8 mouse cellular contexts compared by ENCODE assay signal in genomic region chr3:126596491-126597160, GRCm38 (mm10). TPM values are rescaled to one million over a fixed set of nuclear protein-coding genes. Genes with fewer than 3 reads are reported as not detected.
A peak's percentile ranks its signal among the peaks of the same experiment; 100 is the strongest.
DNase-seq lines count a peak whose midpoint lies in the region; ATAC-seq and TF ChIP-seq lines count a peak whose summit lies in the region.

No protein-coding gene starts in this region.

- WGBS in forebrain, embryonic 14.5 days = 1% methylated on average over 55 of the region's 69 CpGs
- WGBS in neural tube, embryonic 14.5 days = under 1% methylated on average over 57 of the region's 69 CpGs

- peak; percentile 93 for ATAC-seq in forebrain, embryonic 14.5 days
- peak; percentile 90 for ATAC-seq in neural tube, embryonic 14.5 days (ENCODE audit: low read depth)

- peak overlapping the region; percentile 92 for H3K27ac ChIP-seq in forebrain, embryonic 14.5 days (ENCODE audit: low read depth, low read length)
- peak overlapping the region; percentile 95 for H3K27ac ChIP-seq in neural tube, embryonic 14.5 days (ENCODE audit: low read depth, low read length)
- H3K27ac ChIP-seq in testis, adult 2 months (ENCODE audit: control insufficient read depth, insufficient read depth, low read depth, low read length) = peak overlapping the region; percentile 91

- DNase-seq in c-Kit-positive CD71-positive TER-119-positive erythroid progenitor cells, embryonic 14.5 days (ENCODE audit: low spot score) = peak; percentile 23
- DNase-seq in forebrain, embryonic 14.5 days (ENCODE audit: low spot score) = peak; percentile 91
- DNase-seq in heart, postnatal 25 days (ENCODE audit: low spot score) = peak; percentile 80
- DNase-seq in layer of hippocampus, adult 18-20 months (ENCODE audit: low spot score in 2 of 2) = peak; percentile 64 to 75
- DNase-seq in lung, adult 18-20 months = peak; percentile 90 to 92

- H3K9ac ChIP-seq in forebrain, embryonic 14.5 days (ENCODE audit: low read length) = peak overlapping the region; percentile 84
- H3K9ac ChIP-seq in neural tube, embryonic 14.5 days (replicated peaks; ENCODE audit: low read depth, low read length) = peak overlapping the region; percentile 82

- H3K36me3 ChIP-seq in E14TG2a.4 (ENCODE audit: insufficient read depth, low read length) = no peaks in the 10 kb centered on the region
- H3K36me3 ChIP-seq in forebrain, embryonic 14.5 days (ENCODE audit: control insufficient read depth, insufficient read depth, low read length) = no peaks in the 10 kb centered on the region
- no peaks in the 10 kb centered on the region for H3K36me3 ChIP-seq in neural tube, embryonic 14.5 days (ENCODE audit: control insufficient read depth, insufficient read depth, low read length)
- H3K36me3 ChIP-seq in testis, adult 2 months (ENCODE audit: control insufficient read depth, insufficient read depth, low read length) = no peaks in the 10 kb centered on the region

- peak overlapping the region; percentile 89 for H3K4me2 ChIP-seq in forebrain, embryonic 14.5 days (ENCODE audit: low read length)
- H3K4me2 ChIP-seq in neural tube, embryonic 14.5 days (ENCODE audit: low read depth, low read length) = peak overlapping the region; percentile 79

- peak overlapping the region; percentile 89 for H3K4me3 ChIP-seq in E14TG2a.4 (replicated peaks; ENCODE audit: low read length)
- H3K4me3 ChIP-seq in forebrain, embryonic 14.5 days (ENCODE audit: low read depth, low read length) = peak overlapping the region; percentile 79
- peak overlapping the region; percentile 69 for H3K4me3 ChIP-seq in neural tube, embryonic 14.5 days (ENCODE audit: low read depth, low read length)
- peak overlapping the region; percentile 85 for H3K4me3 ChIP-seq in testis, adult 2 months (ENCODE audit: control insufficient read depth, low read depth, low read length)

- peaks cover 18% of the 10 kb centered on the region for H3K27me3 ChIP-seq in E14TG2a.4 (ENCODE audit: insufficient read depth, low read length)
- H3K27me3 ChIP-seq in forebrain, embryonic 14.5 days (replicated peaks; ENCODE audit: control insufficient read depth, insufficient read depth, low read length) = no peaks in the 10 kb centered on the region
- H3K27me3 ChIP-seq in neural tube, embryonic 14.5 days (ENCODE audit: control insufficient read depth, insufficient read depth, low read length) = no peaks in the 10 kb centered on the region
- no peaks in the 10 kb centered on the region for H3K27me3 ChIP-seq in testis, adult 2 months (ENCODE audit: control insufficient read depth, insufficient read depth, low read length)

- intact Hi-C loops in heart, postnatal 25 days (cut with DNase I) = loop anchor here (1.0 to 5.0 kb wide), 4 partner anchors 36 to 175 kb away; no protein-coding TSS in a partner anchor

- H3K4me1 ChIP-seq in E14TG2a.4 (replicated peaks; ENCODE audit: low read depth, low read length) = peaks cover 9% of the 10 kb centered on the region
- H3K4me1 ChIP-seq in forebrain, embryonic 14.5 days (ENCODE audit: control insufficient read depth, insufficient read depth, low read length) = peaks cover 10% of the 10 kb centered on the region
- H3K4me1 ChIP-seq in neural tube, embryonic 14.5 days (ENCODE audit: control insufficient read depth, insufficient read depth, low read length) = peaks cover 3% of the 10 kb centered on the region; the same call in 1 of the 2 replicates
- peaks cover 10% of the 10 kb centered on the region for H3K4me1 ChIP-seq in testis, adult 2 months (ENCODE audit: control insufficient read depth, insufficient read depth, low read length)

- H3K9me3 ChIP-seq in E14TG2a.4 (ENCODE audit: low read length) = no peaks in the 10 kb centered on the region
- no peaks in the 10 kb centered on the region for H3K9me3 ChIP-seq in forebrain, embryonic 14.5 days (replicated peaks; ENCODE audit: control insufficient read depth, low read length)
- no peaks in the 10 kb centered on the region for H3K9me3 ChIP-seq in neural tube, embryonic 14.5 days (ENCODE audit: control insufficient read depth, low read length)

- no peak for TF ChIP-seq CTCF in E14TG2a.4 (conservative IDR thresholded peaks at IDR 0.05; ENCODE audit: low read length)
- no peak for TF ChIP-seq CTCF in testis, adult 2 months (IDR thresholded peaks at IDR 0.05; ENCODE audit: control insufficient read depth, insufficient read depth, insufficient replicate concordance, low read depth, low read length)

- TF ChIP-seq POLR2A in testis, adult 2 months (IDR thresholded peaks at IDR 0.05; ENCODE audit: control insufficient read depth, low read depth, low read length) = no peak; the same call in 1 of the 2 replicates

RNA-seq across cellular contexts. Expression of gene Camk2d, which starts 0.5 kb away (rescaled TPM):
- 25.5 and 30.3 TPM in 2 replicates for polyA plus RNA-seq in forebrain, embryonic 14.5 days (2014; fragmentation: Nextera tagmentation; extraction: Ambion mirVana)
- total RNA-seq in heart, postnatal 25 days (2021) = 100 to 1,000 TPM; 150 to 154 TPM
- 10 to 100 TPM; 42.6 to 48.9 TPM for total RNA-seq in layer of hippocampus, adult 18-20 months (2021)
- 165 and 215 TPM in 2 replicates for polyA plus RNA-seq in neural tube, embryonic 14.5 days (2014; fragmentation: Nextera tagmentation; extraction: Ambion mirVana)
- 4.5 and 5.8 TPM in 2 replicates for polyA plus RNA-seq in testis, adult 2 months (2012; rRNA removed)

Comparison
In these comparisons a context has a peak if more than half of its experiments do, and no peak if none do; other contexts are left out.
1. Peak in every context shown above with its lines: DNase-seq, ATAC-seq, H3K4me3 ChIP-seq and H3K27ac ChIP-seq.
2. DNase-seq: peak in every context shown above with its lines; median percentile 91 in forebrain, embryonic 14.5 days; 91 in lung, adult 18-20 months; 80 in heart, postnatal 25 days; 70 in layer of hippocampus, adult 18-20 months; 23 in c-Kit-positive CD71-positive TER-119-positive erythroid progenitor cells, embryonic 14.5 days.